Mouse (Mus musculus): ENCODE results near the gene Pck2. TPM values are rescaled to one million over a fixed set of nuclear protein-coding genes. Genes with fewer than 3 reads are reported as not detected.

Gene Pck2
- total and polyA plus RNA-seq, 3 experiments = 9.0 to 13.3 (median 9.4) TPM

GRCm38 (mm10) chr14:55524062-55524461 lies 16.0 kb upstream of the Pck2 start:
- Histone ChIP-seq H3K4me3 (no peak overlapping the region), H3K9ac (ENCODE audit: low read depth, low read length) (no peak overlapping the region), H3K27ac (no peak overlapping the region), H3K4me1 (ENCODE audit: control insufficient read depth, insufficient read depth, low read length) (no peaks in the 10 kb centered on the region), H3K36me3 (ENCODE audit: control insufficient read depth, insufficient read depth, low read length) (no peaks in the 10 kb centered on the region), H3K27me3 (ENCODE audit: control insufficient read depth, insufficient read depth, low read length) (peaks cover 10% of the 10 kb centered on the region), H3K79me2 (replicated peaks; ENCODE audit: control insufficient read depth, insufficient read depth, low read length) (no peaks in the 10 kb centered on the region)
- DNase-seq = no peak
- 24% methylated on average over 4 of the region's 4 CpGs for WGBS
- TF ChIP-seq CTCF (IDR thresholded peaks at IDR 0.05) = no peak
- TF ChIP-seq EP300 (IDR thresholded peaks at IDR 0.05; ENCODE audit: insufficient read depth, low read depth, low read length) = no peak
- no peak for TF ChIP-seq POLR2A (IDR thresholded peaks at IDR 0.05; ENCODE audit: insufficient read depth, low read depth, low read length)
- intact Hi-C loops (cut with DNase I) = no loop called here

GRCm38 (mm10) chr14:55524785-55525184 lies 15.3 kb upstream of the Pck2 start, which contains the start of gene Nrl:
TSS of gene Nrl (minus strand) at chr14:55524981.
- no peak within 1 kb of the TSS for H3K27ac ChIP-seq
- no peaks in the 10 kb centered on the region for H3K79me2 ChIP-seq (replicated peaks; ENCODE audit: control insufficient read depth, insufficient read depth, low read length)
- intact Hi-C loops (cut with DNase I) = no loop called here
- H3K9ac ChIP-seq (ENCODE audit: low read depth, low read length) = no peak within 1 kb of the TSS
- H3K4me3 ChIP-seq = no peak within 1 kb of the TSS
- H3K4me1 ChIP-seq (ENCODE audit: control insufficient read depth, insufficient read depth, low read length) = no peaks in the 10 kb centered on the region
- TF ChIP-seq CTCF (IDR thresholded peaks at IDR 0.05) = no peak
- no peak for TF ChIP-seq POLR2A (IDR thresholded peaks at IDR 0.05; ENCODE audit: insufficient read depth, low read depth, low read length)
- TF ChIP-seq EP300 (IDR thresholded peaks at IDR 0.05; ENCODE audit: insufficient read depth, low read depth, low read length) = no peak
- 18% methylated on average over 8 of the region's 8 CpGs for WGBS
- H3K27me3 ChIP-seq (ENCODE audit: control insufficient read depth, insufficient read depth, low read length) = peaks cover 10% of the 10 kb centered on the region
- no peak for DNase-seq
- H3K36me3 ChIP-seq (ENCODE audit: control insufficient read depth, insufficient read depth, low read length) = no peaks in the 10 kb centered on the region

- intact Hi-C loops (cut with DNase I) = no loop called here
- H3K9ac ChIP-seq (ENCODE audit: low read depth, low read length) = no peak overlapping the region
- DNase-seq = no peak
- no peak for TF ChIP-seq POLR2A (IDR thresholded peaks at IDR 0.05; ENCODE audit: insufficient read depth, low read depth, low read length)
- no peak for TF ChIP-seq CTCF (IDR thresholded peaks at IDR 0.05)
- TF ChIP-seq EP300 (IDR thresholded peaks at IDR 0.05; ENCODE audit: insufficient read depth, low read depth, low read length) = no peak
- no peak overlapping the region for H3K27ac ChIP-seq
- no peaks in the 10 kb centered on the region for H3K36me3 ChIP-seq (ENCODE audit: control insufficient read depth, insufficient read depth, low read length)
- no peaks in the 10 kb centered on the region for H3K4me1 ChIP-seq (ENCODE audit: control insufficient read depth, insufficient read depth, low read length)
- no peak overlapping the region for H3K4me3 ChIP-seq
- H3K79me2 ChIP-seq (replicated peaks; ENCODE audit: control insufficient read depth, insufficient read depth, low read length) = no peaks in the 10 kb centered on the region
- 73% methylated on average over 2 of the region's 2 CpGs for WGBS
- peaks cover 3% of the 10 kb centered on the region; the same call in 1 of the 2 replicates for H3K27me3 ChIP-seq (ENCODE audit: control insufficient read depth, insufficient read depth, low read length)
Observed at GRCm38 (mm10) chr14:55526674-55527073, 13.4 kb upstream of the Pck2 start.

- Histone ChIP-seq H3K36me3 (ENCODE audit: control insufficient read depth, insufficient read depth, low read length) (no peaks in the 10 kb centered on the region), H3K79me2 (replicated peaks; ENCODE audit: control insufficient read depth, insufficient read depth, low read length) (no peaks in the 10 kb centered on the region), H3K27ac (no peak overlapping the region), H3K4me1 (ENCODE audit: control insufficient read depth, insufficient read depth, low read length) (no peaks in the 10 kb centered on the region), H3K4me3 (no peak overlapping the region), H3K27me3 (ENCODE audit: control insufficient read depth, insufficient read depth, low read length) (no peaks in the 10 kb centered on the region; the same call in 1 of the 2 replicates), H3K9ac (ENCODE audit: low read depth, low read length) (no peak overlapping the region)
- WGBS = 19% methylated on average over 3 of the region's 3 CpGs
- intact Hi-C loops (cut with DNase I) = no loop called here
- no peak for DNase-seq
- TF ChIP-seq EP300 (IDR thresholded peaks at IDR 0.05; ENCODE audit: insufficient read depth, low read depth, low read length) = no peak
- TF ChIP-seq POLR2A (IDR thresholded peaks at IDR 0.05; ENCODE audit: insufficient read depth, low read depth, low read length) = no peak
- TF ChIP-seq CTCF (IDR thresholded peaks at IDR 0.05) = peak; percentile 66
Observed at GRCm38 (mm10) chr14:55527940-55528339, 12.1 kb upstream of the Pck2 start.

- TF ChIP-seq POLR2A (IDR thresholded peaks at IDR 0.05; ENCODE audit: insufficient read depth, low read depth, low read length) (no peak), CTCF (IDR thresholded peaks at IDR 0.05) (peak; percentile 90)
- peak in 1 of 2 experiments; percentile 56 for DNase-seq
- no peak overlapping the region for H3K9ac ChIP-seq (ENCODE audit: low read depth, low read length)
- H3K79me2 ChIP-seq (replicated peaks; ENCODE audit: control insufficient read depth, insufficient read depth, low read length) = no peaks in the 10 kb centered on the region
- no peaks in the 10 kb centered on the region for H3K27me3 ChIP-seq (ENCODE audit: control insufficient read depth, insufficient read depth, low read length)
- intact Hi-C loops (cut with DNase I) = loop anchor here (2.0 to 10.0 kb wide), 2 partner anchors 39 to 381 kb away; no protein-coding TSS in a partner anchor
- WGBS = 48% methylated on average over 6 of the region's 6 CpGs
- H3K4me1 ChIP-seq (ENCODE audit: control insufficient read depth, insufficient read depth, low read length) = peaks cover 1% of the 10 kb centered on the region
- H3K36me3 ChIP-seq (ENCODE audit: control insufficient read depth, insufficient read depth, low read length) = no peaks in the 10 kb centered on the region
- no peak overlapping the region for H3K27ac ChIP-seq
- no peak overlapping the region for H3K4me3 ChIP-seq
Observed at GRCm38 (mm10) chr14:55536116-55536745, 3.8 kb upstream of the Pck2 start.

GRCm38 (mm10) chr14:55540787-55541321 lies 788 bp downstream of the Pck2 start:
- Histone ChIP-seq H3K9ac (ENCODE audit: low read depth, low read length) (peak overlapping the region; percentile 74), H3K79me2 (replicated peaks; ENCODE audit: control insufficient read depth, insufficient read depth, low read length) (no peaks in the 10 kb centered on the region), H3K36me3 (ENCODE audit: control insufficient read depth, insufficient read depth, low read length) (no peaks in the 10 kb centered on the region), H3K27ac (peak overlapping the region; percentile 92), H3K4me1 (ENCODE audit: control insufficient read depth, insufficient read depth, low read length) (peaks cover 1% of the 10 kb centered on the region), H3K27me3 (ENCODE audit: control insufficient read depth, insufficient read depth, low read length) (no peaks in the 10 kb centered on the region), H3K4me3 (peak overlapping the region; percentile 80)
- intact Hi-C loops (cut with DNase I) = loop anchor here (2.0 kb wide), 1 partner anchor 18 kb away; no protein-coding TSS in a partner anchor
- TF ChIP-seq POLR2A (IDR thresholded peaks at IDR 0.05; ENCODE audit: insufficient read depth, low read depth, low read length) (no peak), EP300 (IDR thresholded peaks at IDR 0.05; ENCODE audit: insufficient read depth, low read depth, low read length) (no peak), CTCF (IDR thresholded peaks at IDR 0.05) (no peak)
- 11% methylated on average over 10 of the region's 10 CpGs for WGBS
- peak; percentile 87 to 91 for DNase-seq
